Mouse (Mus musculus) left cerebral cortex, postnatal 25 days (tissue): Measurements from ENCODE around the gene Nprl3. TPM values are rescaled to one million over a fixed set of nuclear protein-coding genes. Genes with fewer than 3 reads are reported as not detected.

ENCODE experiments used
- DNase-seq, 2 experiments: peaks; one replicate each; pipeline ENCODE4 v3.0.0; 2022; ENCODE audit warnings: low spot score in 2 of 2, mixed read lengths in 1 of 2
- intact Hi-C: fragments of 180-260 bp; cut with DNase I; formaldehyde crosslinking; loops from one replicate; pipeline ENCODE4 v1.15.1; 2025
- total RNA-seq, 2 experiments: library from RNA; stranded (reverse); gene quantifications; 2 replicates each; pipeline ENCODE4 v1.2.3; 2021

Gene Nprl3
- total RNA-seq, 2 experiments from 2014 or later, result 42.5 to 50.0 TPM

- peak in 1 of 2 experiments; percentile 88 for DNase-seq
Measured at GRCm38 (mm10) chr11:32231125-32231524, 36.4 kb downstream of the Nprl3 start.

DNA sequence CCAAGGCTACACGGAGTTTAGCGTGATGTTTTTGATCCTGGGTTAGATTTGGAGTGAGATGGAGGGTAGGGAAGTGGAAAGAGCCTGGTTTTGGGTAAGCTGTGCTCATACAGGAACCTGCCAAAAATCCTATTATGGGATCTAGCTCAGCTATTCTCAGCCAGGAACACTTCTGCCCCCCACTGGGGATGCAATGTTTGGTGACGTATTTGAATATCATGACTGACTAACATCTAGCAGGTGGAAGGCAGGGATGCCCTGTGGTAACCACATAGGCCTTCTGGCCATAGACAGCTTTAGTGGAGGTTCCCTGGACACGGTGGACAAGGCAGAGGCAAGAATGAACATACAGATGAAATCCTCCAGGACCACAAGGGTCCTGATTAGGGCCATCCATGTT lies 37.3 kb downstream of the Nprl3 start:
- intact Hi-C loops, result loop anchor here (10.0 kb wide), 1 partner anchor 555 kb away; the partner anchor contains the start of gene Bod1
- DNase-seq, result peak; percentile 56 to 84

More at GRCm38 (mm10) chr11:32231125-32231524, 36.4 kb downstream of the Nprl3 start:
- intact Hi-C loops, result loop anchor here (10.0 kb wide), 1 partner anchor 556 kb away; the partner anchor contains the start of gene Bod1

DNA sequence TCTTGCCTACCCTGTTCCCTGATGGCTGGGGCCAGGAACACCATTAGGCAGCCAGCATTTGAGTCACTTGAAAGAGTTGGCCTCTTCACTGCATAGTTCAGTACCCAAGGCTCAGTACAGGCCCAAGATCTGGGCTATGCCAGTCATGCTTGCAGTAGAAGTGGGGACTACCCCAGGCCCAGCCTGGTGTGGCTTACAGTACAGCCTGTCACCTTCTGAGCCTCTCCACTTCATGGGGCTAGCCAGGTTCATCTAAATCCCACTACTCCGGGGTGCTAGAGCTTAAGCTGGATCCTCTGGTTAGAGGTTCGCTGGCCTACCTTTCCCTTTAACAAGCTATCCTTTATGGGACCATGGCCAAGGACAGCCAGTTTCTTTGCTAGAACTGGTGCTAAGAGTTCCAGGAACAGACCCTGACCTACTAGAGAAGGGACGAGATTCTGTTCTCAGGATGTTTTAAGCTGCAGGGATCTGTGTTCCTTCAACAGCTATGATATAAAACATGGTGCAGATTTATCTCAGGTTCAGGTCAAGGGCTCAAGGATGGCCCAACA lies 39.1 kb downstream of the Nprl3 start:
- DNase-seq, result no peak
- intact Hi-C loops, result no loop called here

DNA sequence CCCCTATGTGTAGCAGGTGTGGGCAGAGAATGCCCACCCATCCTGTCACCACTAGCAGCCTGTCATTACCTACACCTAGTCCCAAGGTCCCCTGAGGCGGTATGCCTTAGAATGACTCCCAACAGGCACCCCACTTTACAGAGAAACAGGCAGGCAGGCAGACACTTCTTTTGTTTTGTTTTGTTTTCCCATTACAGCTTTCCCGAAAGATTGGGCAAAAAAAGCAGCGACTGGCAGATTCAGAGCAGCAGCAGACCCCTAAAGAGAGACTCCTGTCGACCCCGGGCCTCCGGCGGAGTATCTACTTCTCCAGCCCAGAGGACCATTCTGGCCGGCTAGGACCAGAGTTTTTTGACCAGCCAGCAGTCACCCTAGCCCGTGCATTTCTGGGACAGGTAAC lies 40.0 kb downstream of the Nprl3 start:
- intact Hi-C loops, result no loop called here

DNA sequence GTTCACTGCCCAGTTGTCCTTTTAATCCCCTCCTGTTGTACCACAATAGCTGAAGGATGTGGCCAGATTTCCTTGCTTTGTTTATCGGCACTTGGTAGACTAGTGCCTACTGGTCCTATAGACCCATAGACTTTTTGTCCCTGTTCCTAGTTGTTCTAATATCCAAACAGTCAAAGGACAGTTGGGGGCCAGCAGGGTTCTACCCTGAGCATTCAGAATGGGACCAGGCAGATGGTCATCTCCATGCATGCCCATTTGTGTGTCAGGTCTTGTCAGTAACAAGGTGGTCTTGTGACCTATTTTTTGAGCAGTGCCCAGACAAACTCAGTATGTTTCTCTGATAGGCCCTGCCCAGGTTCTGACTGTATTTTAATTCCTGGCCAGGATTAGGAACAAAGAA lies 40.5 kb downstream of the Nprl3 start:
- DNase-seq, result no peak
- intact Hi-C loops, result no loop called here

More for the DNA sequence above, 40.0 kb downstream of the Nprl3 start:
- no peak for DNase-seq

GRCm38 (mm10) chr11:32226124-32226871 lies 41.2 kb downstream of the Nprl3 start, which contains the start of gene Mpg:
Gene Mpg (plus strand): TSS chr11:32226505.
- DNase-seq, result peak; percentile 89 to 93
- intact Hi-C loops, result no loop called here

GRCm38 (mm10) chr11:32225222-32226104 lies 42.0 kb downstream of the Nprl3 start:
- intact Hi-C loops, result no loop called here
- DNase-seq, result no peak

GRCm38 (mm10) chr11:32224468-32225139 lies 42.9 kb downstream of the Nprl3 start:
- intact Hi-C loops, result no loop called here
- no peak for DNase-seq

GRCm38 (mm10) chr11:32223297-32223967 lies 44.1 kb downstream of the Nprl3 start:
- intact Hi-C loops, result no loop called here
- no peak for DNase-seq

DNA sequence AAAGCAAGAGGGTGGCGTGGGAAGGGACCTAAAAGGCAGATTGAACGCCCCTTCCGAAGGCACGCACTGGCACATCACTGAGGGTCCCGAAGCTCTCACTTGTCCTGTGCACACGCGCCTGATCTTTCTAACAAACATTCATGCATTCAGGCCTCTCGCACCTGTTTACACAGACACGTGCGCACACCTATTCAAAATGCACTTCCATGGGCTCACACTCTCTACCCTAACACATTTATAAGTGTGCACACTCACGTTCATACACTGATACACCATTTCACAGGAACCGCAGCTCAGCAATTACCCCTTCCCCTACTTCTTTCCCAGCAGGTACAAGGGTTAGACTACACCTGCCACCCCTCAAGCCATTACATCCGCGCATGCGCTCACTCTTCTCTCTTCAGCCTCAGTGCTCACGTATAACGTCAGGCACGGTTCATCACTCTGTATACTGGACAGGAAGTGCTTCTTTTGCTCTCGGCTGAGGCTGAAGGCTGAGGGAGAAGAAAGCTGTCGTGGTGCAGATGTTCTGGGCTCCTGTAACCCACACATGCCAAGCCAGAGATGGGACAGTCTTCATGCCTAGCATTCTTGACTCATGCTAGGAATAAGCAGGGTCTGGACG lies 44.8 kb downstream of the Nprl3 start:
- intact Hi-C loops, result no loop called here
- DNase-seq, result no peak

- intact Hi-C loops, result no loop called here
- no peak for DNase-seq
Measured at GRCm38 (mm10) chr11:32221951-32222409, 45.5 kb downstream of the Nprl3 start, which contains the start of gene Rhbdf1. Gene Rhbdf1 (minus strand): TSS chr11:32222300.

DNA sequence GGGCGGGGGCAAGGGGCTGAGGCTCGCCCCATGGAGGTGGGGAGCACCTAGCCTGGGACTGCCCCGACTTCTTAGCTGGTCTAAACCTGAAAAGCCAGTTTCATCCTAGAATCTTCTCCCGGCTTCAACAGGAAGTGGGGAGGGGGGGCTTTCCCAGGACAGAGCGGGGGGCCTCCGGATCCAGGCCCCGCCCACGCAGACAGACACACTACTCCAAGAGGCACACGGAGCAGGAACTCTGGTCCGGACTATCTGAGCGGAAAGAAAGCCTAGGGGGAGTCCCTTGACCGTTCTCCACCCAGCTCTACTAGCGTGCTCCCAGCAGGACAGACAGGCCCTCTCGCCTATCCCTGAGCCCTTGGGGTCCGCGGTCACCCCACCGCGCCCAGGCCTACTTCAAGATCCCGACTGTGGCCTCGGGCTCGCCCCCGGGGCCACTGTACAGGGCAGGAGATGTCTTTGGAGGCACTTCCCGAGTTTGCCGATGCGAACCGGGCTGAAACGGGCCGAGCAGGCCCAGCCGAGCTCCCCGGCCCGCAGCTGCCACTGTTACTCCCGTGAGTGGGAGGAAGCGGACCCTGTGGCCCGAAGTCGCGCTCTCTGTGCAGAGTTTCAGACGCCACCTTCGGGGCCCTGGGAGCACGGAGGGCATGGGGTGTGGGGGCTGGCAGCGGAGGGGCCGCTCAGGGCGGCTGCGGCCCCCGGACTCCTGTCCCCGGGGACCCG lies 46.1 kb downstream of the Nprl3 start:
- intact Hi-C loops, result no loop called here
- DNase-seq, result no peak

DNA sequence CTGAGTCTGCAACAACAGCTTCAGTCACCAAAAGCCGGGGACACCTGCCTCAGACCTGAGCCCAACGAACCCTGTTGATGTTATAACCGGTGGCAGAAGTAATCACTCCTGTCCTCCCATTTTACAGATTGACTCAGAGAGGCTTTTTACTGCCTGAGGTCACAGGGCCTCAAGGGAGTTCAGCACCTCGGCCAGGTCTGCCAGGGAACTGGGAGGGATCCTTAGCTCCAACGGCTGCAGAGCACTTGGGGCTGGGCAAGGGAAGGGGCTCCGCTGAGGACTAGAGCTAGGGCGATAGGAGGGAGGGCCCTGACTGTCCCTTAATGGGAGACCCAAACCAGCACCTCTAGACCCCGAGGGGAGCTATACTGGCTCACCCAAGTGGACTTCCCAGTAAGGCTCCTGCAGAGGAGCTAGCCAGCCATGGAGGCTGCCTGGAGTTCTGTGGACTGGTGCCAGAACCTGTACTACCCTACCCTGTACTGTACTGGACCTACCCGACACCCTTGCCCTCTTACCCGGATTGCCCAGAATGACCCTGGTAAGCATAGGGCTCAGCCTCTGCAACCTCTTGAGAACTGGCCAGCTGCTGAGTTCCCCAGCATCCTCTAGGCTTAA lies 46.8 kb downstream of the Nprl3 start:
- no peak for DNase-seq
- intact Hi-C loops, result no loop called here

DNA sequence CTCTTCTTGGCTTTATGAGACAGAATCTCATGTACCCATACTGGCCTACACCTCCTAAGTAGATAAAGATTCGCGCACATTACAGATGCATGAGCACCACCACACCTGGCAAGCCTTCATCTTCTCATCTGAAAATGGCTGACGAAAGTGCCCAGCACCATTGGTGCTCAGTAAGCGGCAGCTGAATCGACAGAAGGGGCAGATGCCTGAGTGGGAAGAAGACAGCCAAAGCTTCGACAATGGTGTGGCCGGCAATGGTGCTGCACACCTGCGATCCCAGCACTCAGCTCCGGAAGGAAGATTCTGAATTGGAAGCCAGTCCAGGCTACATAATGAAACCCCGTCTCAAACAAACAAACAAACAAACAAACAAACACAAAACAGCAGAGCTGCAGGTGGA lies 48.2 kb downstream of the Nprl3 start:
- no peak for DNase-seq
- intact Hi-C loops, result loop anchor here (10.0 kb wide), 1 partner anchor 106 kb away; no protein-coding TSS in a partner anchor

GRCm38 (mm10) chr11:32218501-32219050 lies 48.9 kb downstream of the Nprl3 start:
- intact Hi-C loops, result loop anchor here (10.0 kb wide), 1 partner anchor 106 kb away; no protein-coding TSS in a partner anchor
- DNase-seq, result no peak

DNA sequence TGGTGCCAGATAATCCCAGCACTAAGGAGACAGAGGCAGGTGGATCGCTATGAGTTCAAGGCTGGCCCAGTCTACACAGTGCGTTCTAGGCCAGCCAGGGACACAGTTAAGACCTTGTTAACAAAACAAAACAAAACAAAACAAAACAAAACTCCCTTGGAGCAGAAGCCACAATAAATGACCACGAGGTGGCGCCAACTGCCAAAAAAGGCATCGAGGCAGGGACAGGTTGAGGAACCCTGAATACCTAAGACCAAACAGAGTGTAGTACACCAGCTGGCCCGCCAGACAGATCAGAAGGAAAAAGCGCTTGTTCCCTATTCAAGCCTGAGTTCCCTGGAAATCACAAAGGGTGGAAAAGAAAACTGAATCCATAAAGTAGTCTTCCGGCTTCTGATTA lies 50.7 kb downstream of the Nprl3 start:
- peak; percentile 75 to 76 for DNase-seq
- intact Hi-C loops, result loop anchor here (1.0 to 10.0 kb wide), 2 partner anchors 21 to 108 kb away; no protein-coding TSS in a partner anchor
